22 mouse cellular contexts compared by ENCODE assay signal in genomic region chr11:104295145-104295544, GRCm38 (mm10).
DNase-seq lines count a peak whose midpoint lies in the region; ATAC-seq lines count a peak whose summit lies in the region.
"Had no signal": no experiment of that assay in that cellular context is flagged by ENCODE, and none has a peak within 500 bp of the region (broad histone marks: within the 10 kb centered on the region; RNA-seq: fewer than 3 reads in every experiment).

No protein-coding gene starts in this region.

- peak overlapping the region; percentile 62; the same call in 1 of the 2 replicates for H3K27ac ChIP-seq in heart, embryonic 11.5 days (ENCODE audit: low read depth, low read length)
- H3K27ac ChIP-seq in neural tube, embryonic 13.5 days (replicated peaks): 0 out of 2 replicates have a peak overlapping the region, but pooled peaks have one; percentile 5
- H3K27ac ChIP-seq in neural tube, embryonic 15.5 days (replicated peaks): no peak overlapping the region
- H3K27ac ChIP-seq: embryonic facial prominence, embryonic 15.5 days; forebrain, embryonic 10.5 days; forebrain, embryonic 15.5 days; hindbrain, embryonic 13.5 days; intestine, embryonic 15.5 days had no signal

- intact Hi-C loops in heart, postnatal 36 days (cut with DNase I): no loop called here

- ATAC-seq in heart, embryonic 11.5 days (replicated peaks; ENCODE audit: insufficient number of reproducible peaks, low FRiP score, low TSS enrichment): no peak
- ATAC-seq in neural tube, embryonic 13.5 days (ENCODE audit: low read depth): no peak
- no peak for ATAC-seq in neural tube, embryonic 15.5 days (ENCODE audit: low FRiP score)
- ATAC-seq in megakaryocyte progenitor cell, adult 5-6 weeks (replicated peaks; ENCODE audit: poor library complexity): no peak
- ATAC-seq: forebrain, embryonic 15.5 days; intestine, embryonic 15.5 days; Patski had no signal

- no peaks in the 10 kb centered on the region for H3K9me3 ChIP-seq in heart, embryonic 11.5 days (replicated peaks; ENCODE audit: control insufficient read depth, low read length)
- H3K9me3 ChIP-seq in neural tube, embryonic 13.5 days: no peaks in the 10 kb centered on the region
- H3K9me3 ChIP-seq in neural tube, embryonic 15.5 days (replicated peaks): no peaks in the 10 kb centered on the region
- H3K9me3 ChIP-seq: embryonic facial prominence, embryonic 15.5 days; forebrain, embryonic 10.5 days; forebrain, embryonic 15.5 days; G1E; heart, embryonic 12.5 days; hindbrain, embryonic 13.5 days; intestine, embryonic 15.5 days had no signal

- no peaks in the 10 kb centered on the region for H3K27me3 ChIP-seq in heart, embryonic 11.5 days (ENCODE audit: control insufficient read depth, insufficient read depth, low read length)
- no peaks in the 10 kb centered on the region for H3K27me3 ChIP-seq in neural tube, embryonic 13.5 days
- H3K27me3 ChIP-seq in neural tube, embryonic 15.5 days (replicated peaks): no peaks in the 10 kb centered on the region
- H3K27me3 ChIP-seq: embryonic facial prominence, embryonic 15.5 days; forebrain, embryonic 15.5 days; hindbrain, embryonic 13.5 days; intestine, embryonic 15.5 days; Patski had no signal

- DNase-seq in heart, postnatal 36 days: no peak
- DNase-seq in R1 (ENCODE audit: low read depth, low spot score): peak; percentile 38
- DNase-seq in ovary, postnatal 36 days (ENCODE audit: low spot score): no peak
- DNase-seq: adrenal gland, adult 2 months; adrenal gland, postnatal 25 days; cerebellum, adult 2 months; cerebellum, postnatal 10 days; gastrocnemius, postnatal 10 days; heart, adult 18-20 months had no signal

- no peak overlapping the region for H3K4me3 ChIP-seq in heart, embryonic 11.5 days (ENCODE audit: low read depth, low read length)
- H3K4me3 ChIP-seq in neural tube, embryonic 13.5 days: no peak overlapping the region
- H3K4me3 ChIP-seq in neural tube, embryonic 15.5 days (replicated peaks): no peak overlapping the region
- H3K4me3 ChIP-seq: embryonic facial prominence, embryonic 15.5 days; erythroblast, embryonic 14.5 days; forebrain, embryonic 10.5 days; forebrain, embryonic 15.5 days; heart, embryonic 12.5 days; hindbrain, embryonic 13.5 days; intestine, embryonic 15.5 days had no signal

- H3K4me2 ChIP-seq in heart, embryonic 11.5 days: no peak overlapping the region
- no peak overlapping the region for H3K4me2 ChIP-seq in neural tube, embryonic 13.5 days
- no peak overlapping the region for H3K4me2 ChIP-seq in neural tube, embryonic 15.5 days
- H3K4me2 ChIP-seq: embryonic facial prominence, embryonic 15.5 days; forebrain, embryonic 15.5 days; heart, embryonic 12.5 days; hindbrain, embryonic 13.5 days; intestine, embryonic 15.5 days had no signal

- H3K9ac ChIP-seq in heart, embryonic 11.5 days (ENCODE audit: low read depth, low read length): no peak overlapping the region
- no peak overlapping the region for H3K9ac ChIP-seq in neural tube, embryonic 13.5 days
- no peak overlapping the region for H3K9ac ChIP-seq in neural tube, embryonic 15.5 days (replicated peaks)
- H3K9ac ChIP-seq: embryonic facial prominence, embryonic 15.5 days; forebrain, embryonic 15.5 days; heart, embryonic 12.5 days; hindbrain, embryonic 13.5 days; intestine, embryonic 15.5 days had no signal

- H3K36me3 ChIP-seq in heart, embryonic 11.5 days (ENCODE audit: control insufficient read depth, insufficient read depth, low read length): no peaks in the 10 kb centered on the region
- peaks cover 68% of the 10 kb centered on the region for H3K36me3 ChIP-seq in neural tube, embryonic 13.5 days
- H3K36me3 ChIP-seq in neural tube, embryonic 15.5 days: peaks cover 69% of the 10 kb centered on the region
- H3K36me3 ChIP-seq: embryonic facial prominence, embryonic 15.5 days; forebrain, embryonic 10.5 days; heart, embryonic 12.5 days; intestine, embryonic 15.5 days had no signal

- WGBS in heart, embryonic 11.5 days (ENCODE audit: insufficient replicate concordance): 46% methylated on average over 5 of the region's 5 CpGs
- 60% methylated on average over 5 of the region's 5 CpGs for WGBS in neural tube, embryonic 13.5 days
- WGBS in neural tube, embryonic 15.5 days: 57% methylated on average over 5 of the region's 5 CpGs

- H3K4me1 ChIP-seq in heart, embryonic 11.5 days (ENCODE audit: control insufficient read depth, insufficient read depth, low read length): peaks cover 9% of the 10 kb centered on the region; the same call in 1 of the 2 replicates
- H3K4me1 ChIP-seq in neural tube, embryonic 13.5 days (replicated peaks): peaks cover 7% of the 10 kb centered on the region; the same call in 1 of the 2 replicates
- peaks cover 5% of the 10 kb centered on the region; the same call in 1 of the 2 replicates for H3K4me1 ChIP-seq in neural tube, embryonic 15.5 days
- H3K4me1 ChIP-seq: forebrain, embryonic 15.5 days had no signal
